22 mouse cellular contexts compared by ENCODE assay signal in the genomic region with DNA sequence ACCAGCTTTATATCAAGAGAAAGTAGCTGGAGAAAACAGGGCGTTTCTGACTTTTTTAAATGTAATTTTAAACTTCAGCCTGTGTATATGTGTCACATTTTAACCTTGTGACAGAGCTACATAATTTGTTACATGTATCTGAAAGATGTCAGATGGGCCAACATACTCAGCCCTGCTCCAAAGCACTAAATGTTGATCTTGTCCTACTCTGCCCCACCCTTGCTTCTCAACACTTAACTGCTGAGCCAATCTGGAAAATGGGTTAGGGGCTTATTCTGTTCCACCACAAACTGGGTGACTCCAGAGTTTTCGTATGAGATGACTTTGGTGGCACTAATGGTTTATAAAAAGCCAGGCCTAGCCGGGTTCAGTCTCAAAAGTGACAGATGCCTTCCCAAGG.
"Had no signal": no experiment of that assay in that cellular context is flagged by ENCODE, and none has a peak within 500 bp of the region (broad histone marks: within the 10 kb centered on the region; RNA-seq: fewer than 3 reads in every experiment).

No protein-coding gene starts in this region.

- H3K27ac ChIP-seq: gastrocnemius, adult 2 months; heart, adult 2 months; heart, embryonic 13.5 days; hindbrain, embryonic 10.5 days; hindbrain, embryonic 12.5 days; hindbrain, embryonic 14.5 days; intestine, embryonic 15.5 days; layer of hippocampus, adult 2 months; left cerebral cortex, adult 2 months; liver, embryonic 13.5 days; liver, embryonic 15.5 days had no signal

- H3K4me2 ChIP-seq: heart, embryonic 11.5 days; hindbrain, embryonic 12.5 days; hindbrain, embryonic 14.5 days; intestine, embryonic 15.5 days had no signal

- H3K4me1 ChIP-seq: intestine, embryonic 15.5 days had no signal

- H3K9me3 ChIP-seq: heart, embryonic 13.5 days; hindbrain, embryonic 10.5 days; hindbrain, embryonic 12.5 days; intestine, embryonic 15.5 days; liver, embryonic 13.5 days; liver, embryonic 15.5 days had no signal

- H3K36me3 ChIP-seq: heart, embryonic 13.5 days; hindbrain, embryonic 12.5 days; intestine, embryonic 15.5 days; liver, embryonic 13.5 days had no signal

- H3K9ac ChIP-seq: hindbrain, embryonic 12.5 days; hindbrain, embryonic 14.5 days; intestine, embryonic 15.5 days; liver, embryonic 13.5 days; liver, embryonic 15.5 days; liver, postnatal 0 days had no signal

- DNase-seq: gastrocnemius, adult 2 months; gastrocnemius, postnatal 10 days; gastrocnemius, postnatal 25 days; heart, adult 2 months; heart, postnatal 10 days; heart, postnatal 4 days; kidney, postnatal 10 days; kidney, postnatal 4 days; liver, embryonic 13.5 days; liver, postnatal 0 days had no signal

- ATAC-seq: hindbrain, embryonic 16.5 days; inflammation-experienced regulatory T-cells, adult 6 months; intestine, embryonic 15.5 days; intestine, postnatal 0 days; liver, postnatal 0 days had no signal

- H3K27me3 ChIP-seq: intestine, embryonic 15.5 days; liver, embryonic 13.5 days had no signal

- H3K4me3 ChIP-seq: gastrocnemius, adult 2 months; heart, adult 2 months; heart, embryonic 13.5 days; hindbrain, embryonic 12.5 days; intestine, embryonic 15.5 days; layer of hippocampus, adult 2 months; left cerebral cortex, adult 2 months; liver, embryonic 15.5 days had no signal
